In genomic region chrX:37811179-37811578, GRCm38 (mm10) we compare ENCODE assay signal across 11 mouse cellular contexts. TPM values are rescaled to one million over a fixed set of nuclear protein-coding genes. Genes with fewer than 3 reads are reported as not detected.
DNase-seq lines count a peak whose midpoint lies in the region; ATAC-seq and TF ChIP-seq lines count a peak whose summit lies in the region.
"Had no signal": no experiment of that assay in that cellular context is flagged by ENCODE, and none has a peak within 500 bp of the region (broad histone marks: within the 10 kb centered on the region; RNA-seq: fewer than 3 reads in every experiment).

No protein-coding gene starts in this region.

- DNase-seq in forebrain, embryonic 10.5 days (ENCODE audit: extremely low spot score, low spot score), result peak; percentile 14
- DNase-seq in left cerebral cortex, adult 2 months (ENCODE audit: extremely low spot score in 1 of 2, low spot score in 2 of 2), result no peak
- no peak for DNase-seq in left cerebral cortex, postnatal 10 days (ENCODE audit: extremely low spot score in 1 of 2, low spot score in 2 of 2)
- peak; percentile 45 for DNase-seq in ZHBTc4 (ENCODE audit: low read depth, low spot score)
- peak; percentile 4 to 34 for DNase-seq in kidney, adult 8-10 months
- DNase-seq in neural tube, embryonic 11.5 days (ENCODE audit: low spot score), result peak; percentile 17
- DNase-seq in cerebellum, adult 11 months, result no peak

- no peak overlapping the region for H3K9ac ChIP-seq in forebrain, embryonic 12.5 days
- H3K9ac ChIP-seq in neural tube, embryonic 11.5 days (ENCODE audit: low read length), result no peak overlapping the region

- H3K4me1 ChIP-seq in forebrain, embryonic 10.5 days, result no peaks in the 10 kb centered on the region
- no peaks in the 10 kb centered on the region for H3K4me1 ChIP-seq in forebrain, embryonic 12.5 days
- no peaks in the 10 kb centered on the region for H3K4me1 ChIP-seq in neural tube, embryonic 11.5 days (ENCODE audit: control insufficient read depth, insufficient read depth, low read length)

- no peak overlapping the region for H3K4me3 ChIP-seq in forebrain, embryonic 10.5 days
- H3K4me3 ChIP-seq in forebrain, embryonic 12.5 days (replicated peaks), result no peak overlapping the region
- no peak overlapping the region for H3K4me3 ChIP-seq in left cerebral cortex, adult 2 months
- no peak overlapping the region for H3K4me3 ChIP-seq in neural tube, embryonic 11.5 days (ENCODE audit: low read depth, low read length)

- H3K36me3 ChIP-seq in forebrain, embryonic 10.5 days (replicated peaks), result no peaks in the 10 kb centered on the region
- H3K36me3 ChIP-seq in forebrain, embryonic 12.5 days (replicated peaks), result no peaks in the 10 kb centered on the region
- H3K36me3 ChIP-seq in neural tube, embryonic 11.5 days (ENCODE audit: control insufficient read depth, insufficient read depth, low read length), result no peaks in the 10 kb centered on the region

- WGBS in forebrain, embryonic 10.5 days, result 28% methylated on average over 5 of the region's 5 CpGs
- WGBS in forebrain, embryonic 12.5 days, result 32% methylated on average over 5 of the region's 5 CpGs
- WGBS in neural tube, embryonic 11.5 days, result 28% methylated on average over 5 of the region's 5 CpGs

- ATAC-seq in forebrain, embryonic 12.5 days (ENCODE audit: low FRiP score), result no peak
- ATAC-seq in neural tube, embryonic 11.5 days (ENCODE audit: insufficient read depth, low FRiP score, low TSS enrichment), result no peak

- H3K27ac ChIP-seq in forebrain, embryonic 10.5 days, result no peak overlapping the region
- H3K27ac ChIP-seq in forebrain, embryonic 12.5 days, result no peak overlapping the region
- no peak overlapping the region for H3K27ac ChIP-seq in left cerebral cortex, adult 2 months
- no peak overlapping the region for H3K27ac ChIP-seq in neural tube, embryonic 11.5 days (ENCODE audit: low read depth, low read length)

- no peaks in the 10 kb centered on the region for H3K9me3 ChIP-seq in forebrain, embryonic 10.5 days
- H3K9me3 ChIP-seq in forebrain, embryonic 12.5 days, result no peaks in the 10 kb centered on the region
- H3K9me3 ChIP-seq in neural tube, embryonic 11.5 days (ENCODE audit: control insufficient read depth, low read length), result no peaks in the 10 kb centered on the region

- TF ChIP-seq CTCF in left cerebral cortex, adult 2 months (IDR thresholded peaks at IDR 0.05), result peak; percentile 69

- H3K27me3 ChIP-seq in forebrain, embryonic 10.5 days (ENCODE audit: poor library complexity, severe bottlenecking), result no peaks in the 10 kb centered on the region
- no peaks in the 10 kb centered on the region for H3K27me3 ChIP-seq in forebrain, embryonic 12.5 days
- no peaks in the 10 kb centered on the region for H3K27me3 ChIP-seq in neural tube, embryonic 11.5 days (ENCODE audit: control insufficient read depth, insufficient read depth, low read length)

- no peak overlapping the region for H3K4me2 ChIP-seq in forebrain, embryonic 12.5 days
- no peak overlapping the region for H3K4me2 ChIP-seq in neural tube, embryonic 11.5 days (ENCODE audit: low read depth)

- intact Hi-C loops in left cerebral cortex, adult 2 months (cut with DNase I), result no loop called here
- intact Hi-C loops in left cerebral cortex, postnatal 10 days (cut with DNase I), result no loop called here

RNA-seq across cellular contexts. Expression of gene Rhox5, which starts 6.5 kb away (rescaled TPM):
- polyA plus RNA-seq in forebrain, embryonic 10.5 days (2016; fragmentation: Nextera tagmentation; extraction: Ambion mirVana), result 1.4 and 1.7 TPM in 2 replicates
- polyA plus RNA-seq in forebrain, embryonic 12.5 days (2016; fragmentation: Nextera tagmentation; extraction: Ambion mirVana), result 0.45 and 0.88 TPM in 2 replicates
- total RNA-seq in left cerebral cortex, adult 2 months (2021), result not detected
- total RNA-seq in left cerebral cortex, postnatal 10 days (2021), result not detected
- polyA plus RNA-seq in neural tube, embryonic 11.5 days (2014; fragmentation: Nextera tagmentation; extraction: Ambion mirVana), result 0.42 and 0.76 TPM in 2 replicates
- total RNA-seq: left cerebral cortex, adult 8-10 months had no signal

RNA-seq across cellular contexts. Expression of gene Rhox6, which starts 15.5 kb away (rescaled TPM):
- polyA plus RNA-seq in forebrain, embryonic 10.5 days (2016; fragmentation: Nextera tagmentation; extraction: Ambion mirVana), result not detected in 2 replicates
- polyA plus RNA-seq in forebrain, embryonic 12.5 days (2016; fragmentation: Nextera tagmentation; extraction: Ambion mirVana), result not detected in 2 replicates
- total RNA-seq in left cerebral cortex, adult 2 months (2021), result not detected
- not detected for total RNA-seq in left cerebral cortex, postnatal 10 days (2021)
- not detected in 2 replicates for polyA plus RNA-seq in neural tube, embryonic 11.5 days (2014; fragmentation: Nextera tagmentation; extraction: Ambion mirVana)
- total RNA-seq: left cerebral cortex, adult 8-10 months had no signal
- polyA plus RNA-seq: neural tube, embryonic 14.5 days had no signal

RNA-seq across cellular contexts. Expression of gene Rhox7a, which starts 20.3 kb away (rescaled TPM):
- not detected in 2 replicates for polyA plus RNA-seq in forebrain, embryonic 10.5 days (2016; fragmentation: Nextera tagmentation; extraction: Ambion mirVana)
- not detected in 2 replicates for polyA plus RNA-seq in forebrain, embryonic 12.5 days (2016; fragmentation: Nextera tagmentation; extraction: Ambion mirVana)
- not detected for total RNA-seq in left cerebral cortex, adult 2 months (2021)
- total RNA-seq in left cerebral cortex, postnatal 10 days (2021), result not detected
- polyA plus RNA-seq in neural tube, embryonic 11.5 days (2014; fragmentation: Nextera tagmentation; extraction: Ambion mirVana), result not detected in 2 replicates
- total RNA-seq: left cerebral cortex, adult 8-10 months had no signal
- polyA plus RNA-seq: embryonic facial prominence, embryonic 14.5 days; neural tube, embryonic 14.5 days had no signal

Comparison
In these comparisons a context has a peak if more than half of its experiments do, and no peak if none do; other contexts are left out.
1. DNase-seq: peak in forebrain, embryonic 10.5 days (single experiment), ZHBTc4 (single experiment), kidney, adult 8-10 months (2 of 2) and neural tube, embryonic 11.5 days (single experiment); none in left cerebral cortex, adult 2 months (0 of 2), left cerebral cortex, postnatal 10 days (0 of 2) and cerebellum, adult 11 months (single experiment).